Mouse (Mus musculus) CH12.LX (cell line): ENCODE results near the gene Fbln1. TPM values are rescaled to one million over a fixed set of nuclear protein-coding genes. Genes with fewer than 3 reads are reported as not detected.

Source experiments
- DNase-seq: peaks from one replicate; pipeline ENCODE4 v3.0.0-alpha.2; 2013; ENCODE audit errors: extremely low read depth
- H3K27ac ChIP-seq: 2 replicates; pipeline ENCODE4 v1.5.1; 2012; ENCODE audit warnings: low read depth, mild to moderate bottlenecking, control low read depth, moderate library complexity; ENCODE audit not compliant: insufficient read depth
- H3K27me3 ChIP-seq: replicated peaks from 2 replicates; pipeline ENCODE3; 2012; ENCODE audit warnings: inconsistent platforms
- H3K36me3 ChIP-seq, 2 experiments: replicated peaks in 1 of 2; 2 replicates each; pipeline versions ENCODE3 to v1.6.1; 2012; ENCODE audit warnings: inconsistent platforms in 1 of 2, low read length in 1 of 2, mild to moderate bottlenecking in 1 of 2, mixed read lengths in 1 of 2, moderate library complexity in 1 of 2; ENCODE audit not compliant: control insufficient read depth in 1 of 2, insufficient read depth in 1 of 2
- H3K4me1 ChIP-seq, 2 experiments: 2 replicates each; pipeline ENCODE4 v1.6.1; 2012; ENCODE audit warnings: inconsistent platforms in 1 of 2, moderate library complexity in 1 of 2; ENCODE audit not compliant: insufficient read depth in 2 of 2, control insufficient read depth in 1 of 2
- H3K4me2 ChIP-seq: 2 replicates; pipeline ENCODE4 v1.6.1; 2012; ENCODE audit warnings: low read depth, mild to moderate bottlenecking, control low read depth; ENCODE audit not compliant: poor library complexity, insufficient read depth, severe bottlenecking
- H3K4me3 ChIP-seq, 3 experiments: fragments of 150-350 bp in 1 of 3; sonication (generic) in 1 of 3; replicated peaks in 1 of 3; 2 replicates each; pipeline versions ENCODE3 to v1.5.1; 2011 to 2012; ENCODE audit warnings: low read depth in 2 of 3, low read length in 2 of 3, mild to moderate bottlenecking in 2 of 3, moderate library complexity in 2 of 3, control low read depth in 1 of 3, improper control_type of control experiment in 1 of 3, inconsistent platforms in 1 of 3, mixed read lengths in 1 of 3; ENCODE audit not compliant: poor library complexity in 1 of 3
- H3K79me2 ChIP-seq: replicated peaks from 2 replicates; pipeline ENCODE4 v1.6.1; 2012; ENCODE audit warnings: mild to moderate bottlenecking, moderate library complexity; ENCODE audit not compliant: control insufficient read depth, poor library complexity, insufficient read depth, severe bottlenecking; ENCODE audit errors: extremely low read depth
- H3K9ac ChIP-seq: 2 replicates; pipeline ENCODE4 v1.6.1; 2012; ENCODE audit warnings: low read depth, mild to moderate bottlenecking, control low read depth, moderate library complexity; ENCODE audit not compliant: insufficient read depth
- H3K9me3 ChIP-seq: replicated peaks from 2 replicates; pipeline ENCODE3; 2012; ENCODE audit warnings: low read length, inconsistent platforms, mixed read lengths
- BHLHE40 ChIP-seq: IDR thresholded peaks from 2 replicates; pipeline ENCODE4 v1.6.1; 2011; ENCODE audit warnings: mild to moderate bottlenecking, low read depth, low read length, improper control_type of control experiment
- CHD2 ChIP-seq: IDR thresholded peaks from 2 replicates; pipeline ENCODE4 v1.6.1; 2011; ENCODE audit warnings: low read length, improper control_type of control experiment
- CTCF ChIP-seq, 2 experiments: IDR thresholded peaks in 1 of 2; conservative IDR thresholded peaks in 1 of 2; 2 replicates each; pipeline ENCODE4 v1.5.1; 2011 to 2012; ENCODE audit warnings: low read depth in 2 of 2, low read length in 2 of 2, improper control_type of control experiment in 1 of 2, inconsistent platforms in 1 of 2, mild to moderate bottlenecking in 1 of 2, moderate library complexity in 1 of 2
- E2F4 ChIP-seq: IDR thresholded peaks from 2 replicates; pipeline ENCODE4 v1.6.1; 2011; ENCODE audit warnings: low read depth, low read length, improper control_type of control experiment; ENCODE audit not compliant: insufficient replicate concordance
- ELF1 ChIP-seq: IDR thresholded peaks from 2 replicates; pipeline ENCODE4 v1.6.1; 2014; ENCODE audit warnings: low read depth, mild to moderate bottlenecking, inconsistent platforms, low read length, improper control_type of control experiment
- GABPA ChIP-seq: IDR thresholded peaks from 2 replicates; pipeline ENCODE4 v1.6.1; 2012; ENCODE audit warnings: low read depth, low read length, improper control_type of control experiment, inconsistent platforms; ENCODE audit not compliant: insufficient replicate concordance
- MYC ChIP-seq: IDR thresholded peaks from 2 replicates; pipeline ENCODE4 v1.6.1; 2011; ENCODE audit warnings: low read depth, mild to moderate bottlenecking, improper control_type of control experiment, low read length
- NELFE ChIP-seq: IDR thresholded peaks from 2 replicates; pipeline ENCODE4 v1.6.1; 2011; ENCODE audit warnings: low read depth, low read length, improper control_type of control experiment
- NRF1 ChIP-seq: IDR thresholded peaks from 2 replicates; pipeline ENCODE4 v1.6.1; 2014; ENCODE audit warnings: low read depth, mild to moderate bottlenecking, inconsistent platforms, low read length, improper control_type of control experiment, moderate library complexity
- POLR2AphosphoS2 ChIP-seq: IDR thresholded peaks from 2 replicates; pipeline ENCODE4 v1.6.1; 2011; ENCODE audit warnings: low read depth, low read length, improper control_type of control experiment
- RAD21 ChIP-seq: IDR thresholded peaks from 2 replicates; pipeline ENCODE4 v1.6.1; 2011; ENCODE audit warnings: low read depth, mild to moderate bottlenecking, low read length, improper control_type of control experiment, moderate library complexity
- RCOR1 ChIP-seq: conservative IDR thresholded peaks from 2 replicates; pipeline ENCODE4 v1.6.1; 2012; ENCODE audit warnings: low read depth, mild to moderate bottlenecking, inconsistent platforms, low read length, improper control_type of control experiment
- SMC3 ChIP-seq: IDR thresholded peaks from 2 replicates; pipeline ENCODE4 v1.6.1; 2011; ENCODE audit warnings: low read depth, low read length, improper control_type of control experiment
- ZC3H11A ChIP-seq: IDR thresholded peaks from 2 replicates; pipeline ENCODE4 v1.6.1; 2012; ENCODE audit warnings: low read depth, mild to moderate bottlenecking, inconsistent platforms, low read length, improper control_type of control experiment
- dilution Hi-C: fragments of 300-500 bp; cut with MboI; formaldehyde crosslinking; loops from 2 replicates; pipeline ENCODE4 v1.14.3; 2020; ENCODE audit warnings: low sequenced_read_pairs; ENCODE audit not compliant: extremely low pct_unique_long_range_greater_than_20kb, extremely low pct_ligation_motif_present
- in situ Hi-C: fragments of 300-500 bp; cut with MboI; formaldehyde crosslinking; loops from 3 replicates; pipeline ENCODE4 v1.14.3; 2019; ENCODE audit warnings: low sequenced_read_pairs, low pct_ligation_motif_present, low pct_unique_long_range_greater_than_20kb, mixed read lengths
- polyA plus RNA-seq: library from polyadenylated mRNA; unstranded; fragments of >175 nt; gene quantifications from 2 replicates; pipeline ENCODE4 v1.2.1, GENCODE M21; 2012; ENCODE audit warnings: low read depth; ENCODE audit not compliant: insufficient read length
- total RNA-seq, 2 experiments: library from RNA; depleted of rRNA; stranded (reverse); fragments of 300-350 nt in 1 of 2; fragments of >200 nt in 1 of 2; gene quantifications; 2 replicates each; pipeline ENCODE4 v1.2.3; 2012 to 2014

Fbln1 gene
- total RNA-seq (2012; rRNA removed) = 1.3 and 1.4 TPM in 2 replicates
- total RNA-seq (2014; rRNA removed) = not detected in 2 replicates
- 0.11 TPM in 1 of 2 replicates, not detected in the other for polyA plus RNA-seq

DNA sequence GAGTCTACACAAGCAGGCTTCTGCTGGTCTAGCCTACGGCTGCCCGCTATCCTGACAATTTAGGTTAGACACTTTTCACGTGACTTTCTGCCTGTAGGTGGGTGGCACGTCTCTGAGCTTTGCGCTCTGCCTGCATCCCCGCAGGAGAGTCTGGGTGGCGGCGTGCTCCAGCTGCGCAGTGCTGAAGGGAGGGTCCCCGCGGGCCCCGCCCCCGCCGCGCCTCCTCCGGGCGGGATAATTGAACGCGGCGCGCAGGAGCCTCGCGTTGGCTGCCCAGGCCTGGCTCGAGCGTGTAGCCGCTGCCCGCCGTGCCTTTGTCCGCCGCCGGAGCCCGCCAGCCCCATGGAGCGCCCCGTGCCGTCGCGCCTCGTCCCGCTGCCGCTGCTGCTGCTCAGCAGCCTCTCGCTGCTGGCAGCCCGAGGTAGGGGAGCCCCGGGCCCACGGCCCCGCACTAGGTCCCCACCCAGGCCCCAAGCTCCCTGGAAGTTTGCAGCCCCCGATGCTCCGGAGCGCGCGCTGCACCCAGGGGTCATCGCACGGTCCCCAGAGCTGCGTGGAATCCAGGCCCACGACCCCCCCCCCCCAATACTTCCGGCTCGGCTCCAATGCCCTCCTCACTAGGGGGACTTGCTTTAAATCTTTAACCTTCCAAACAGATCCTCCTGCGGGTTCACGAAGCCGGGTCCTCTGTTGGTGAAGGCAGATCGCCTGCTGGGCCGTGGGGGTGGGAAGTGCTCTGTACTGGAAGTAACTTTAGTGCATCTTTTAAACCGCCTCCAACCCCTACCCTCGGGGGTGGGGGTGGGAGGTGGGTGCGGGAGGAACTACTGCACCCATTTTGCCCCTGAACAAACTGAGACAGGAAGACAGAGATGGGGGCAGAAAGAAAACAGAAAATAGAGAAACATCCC is at the start of gene Fbln1:
Fbln1 (plus strand) TSS at position 158 of the 911 bp plus-strand sequence.
- no peak within 1 kb of the TSS for H3K9ac ChIP-seq
- no peak for DNase-seq
- peaks cover 10% of the 10 kb centered on the region for H3K9me3 ChIP-seq
- H3K79me2 ChIP-seq = no peaks in the 10 kb centered on the region
- H3K27me3 ChIP-seq = peaks cover 70% of the 10 kb centered on the region
- H3K27ac ChIP-seq = no peak within 1 kb of the TSS
- peak within 1 kb of the TSS; percentile 59 for H3K4me2 ChIP-seq
- TF ChIP-seq POLR2AphosphoS2 (no peak), NRF1 (peak; percentile 38; the same call in 1 of the 2 replicates), BHLHE40 (peak; percentile 59)
- H3K4me1 ChIP-seq = peaks cover 0 to 7% of the 10 kb centered on the region in 2 experiments; a peak in 2 of 4 replicates
- in situ Hi-C loops = no loop called here
- dilution Hi-C loops = no loop called here
- H3K36me3 ChIP-seq = no peaks in the 10 kb centered on the region
- H3K4me3 ChIP-seq = peak within 1 kb of the TSS in 1 of 3 experiments; percentile 47

DNA sequence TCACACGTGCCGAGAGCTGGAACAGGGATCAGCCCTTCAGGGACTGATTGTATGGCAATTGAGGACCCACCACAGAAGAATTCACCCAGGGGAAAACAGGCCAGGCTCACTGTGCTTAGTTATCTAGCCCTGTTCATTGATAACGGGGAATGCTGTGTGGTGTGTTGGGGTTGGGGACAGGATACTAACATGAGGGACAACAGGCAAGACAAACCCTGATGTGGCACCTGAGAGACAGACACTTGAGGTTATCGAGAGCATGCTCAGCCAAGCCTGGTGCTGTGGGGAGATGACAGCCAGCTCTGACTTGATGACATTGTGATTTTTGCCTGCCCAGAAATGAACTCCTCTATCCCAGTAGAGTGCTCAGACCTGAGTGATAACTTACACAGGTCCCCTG is 49.6 kb upstream of the Fbln1 start:
- Histone ChIP-seq H3K36me3 (no peaks in the 10 kb centered on the region), H3K27ac (no peak overlapping the region)
- TF ChIP-seq E2F4 = no peak
- no peak for TF ChIP-seq ELF1
- no peak for TF ChIP-seq MYC
- TF ChIP-seq, all 38 proteins: peak for 0
- H3K27me3 ChIP-seq = peaks cover 86% of the 10 kb centered on the region
- DNase-seq = no peak
- in situ Hi-C loops = no loop called here
- no peaks in the 10 kb centered on the region for H3K79me2 ChIP-seq
- dilution Hi-C loops = no loop called here
- no peak overlapping the region for H3K4me2 ChIP-seq
- peaks cover 10% of the 10 kb centered on the region for H3K9me3 ChIP-seq
- H3K9ac ChIP-seq = no peak overlapping the region
- peaks cover 0 to 3% of the 10 kb centered on the region in 2 experiments; a peak in 1 of 4 replicates for H3K4me1 ChIP-seq
- H3K4me3 ChIP-seq = no peak overlapping the region

DNA sequence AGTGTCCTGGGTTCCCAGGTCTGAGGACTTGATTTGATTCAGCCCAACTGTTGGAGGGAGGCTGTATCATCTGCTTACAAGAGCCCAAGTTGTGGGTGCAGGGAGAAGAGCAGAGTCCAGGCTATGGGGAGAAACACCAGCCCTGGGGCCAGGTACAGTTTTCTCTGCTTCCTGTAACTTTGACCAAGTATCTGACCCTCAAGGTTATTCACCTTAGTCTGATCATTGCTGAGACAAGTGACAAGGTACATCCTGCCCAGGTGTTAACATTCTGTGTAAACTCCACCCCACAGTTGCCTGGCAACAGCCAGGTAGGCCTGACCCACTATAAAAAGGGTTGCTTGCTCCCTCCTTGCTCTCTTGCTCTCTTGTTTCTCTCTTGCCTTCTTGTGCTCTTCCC is 44.3 kb upstream of the Fbln1 start:
- TF ChIP-seq NELFE (no peak), ZC3H11A (no peak), CHD2 (no peak), SMC3 (no peak), CTCF (conservative IDR thresholded peaks at IDR 0.05 in 1 of 2, IDR thresholded peaks at IDR 0.05 in 1 of 2; ENCODE audit: low read depth in 2 of 2, low read length in 2 of 2) (no peak), GABPA (no peak), POLR2AphosphoS2 (no peak), RAD21 (no peak), RCOR1 (no peak)
- no peak overlapping the region for H3K27ac ChIP-seq
- H3K4me2 ChIP-seq = no peak overlapping the region
- dilution Hi-C loops = no loop called here
- in situ Hi-C loops = no loop called here
- no peak overlapping the region for H3K9ac ChIP-seq
- no peak overlapping the region for H3K4me3 ChIP-seq
- H3K36me3 ChIP-seq = no peaks in the 10 kb centered on the region
- no peak for DNase-seq
- H3K27me3 ChIP-seq = peaks cover 92% of the 10 kb centered on the region
- H3K9me3 ChIP-seq = peaks cover 10% of the 10 kb centered on the region
- no peaks in the 10 kb centered on the region for H3K79me2 ChIP-seq
- no peaks in the 10 kb centered on the region for H3K4me1 ChIP-seq
